Mouse (Mus musculus): ENCODE results near the gene Themis2. TPM values are rescaled to one million over a fixed set of nuclear protein-coding genes. Genes with fewer than 3 reads are reported as not detected.
"Not testable (repeated sequence)": the region's sequence is repeated elsewhere in the genome, so short reads cannot be mapped to it uniquely, and the experiment has no call there.

The Themis2 gene
- total RNA-seq, 2 experiments from 2014 or later: 9.4 to 10.7 TPM

DNA sequence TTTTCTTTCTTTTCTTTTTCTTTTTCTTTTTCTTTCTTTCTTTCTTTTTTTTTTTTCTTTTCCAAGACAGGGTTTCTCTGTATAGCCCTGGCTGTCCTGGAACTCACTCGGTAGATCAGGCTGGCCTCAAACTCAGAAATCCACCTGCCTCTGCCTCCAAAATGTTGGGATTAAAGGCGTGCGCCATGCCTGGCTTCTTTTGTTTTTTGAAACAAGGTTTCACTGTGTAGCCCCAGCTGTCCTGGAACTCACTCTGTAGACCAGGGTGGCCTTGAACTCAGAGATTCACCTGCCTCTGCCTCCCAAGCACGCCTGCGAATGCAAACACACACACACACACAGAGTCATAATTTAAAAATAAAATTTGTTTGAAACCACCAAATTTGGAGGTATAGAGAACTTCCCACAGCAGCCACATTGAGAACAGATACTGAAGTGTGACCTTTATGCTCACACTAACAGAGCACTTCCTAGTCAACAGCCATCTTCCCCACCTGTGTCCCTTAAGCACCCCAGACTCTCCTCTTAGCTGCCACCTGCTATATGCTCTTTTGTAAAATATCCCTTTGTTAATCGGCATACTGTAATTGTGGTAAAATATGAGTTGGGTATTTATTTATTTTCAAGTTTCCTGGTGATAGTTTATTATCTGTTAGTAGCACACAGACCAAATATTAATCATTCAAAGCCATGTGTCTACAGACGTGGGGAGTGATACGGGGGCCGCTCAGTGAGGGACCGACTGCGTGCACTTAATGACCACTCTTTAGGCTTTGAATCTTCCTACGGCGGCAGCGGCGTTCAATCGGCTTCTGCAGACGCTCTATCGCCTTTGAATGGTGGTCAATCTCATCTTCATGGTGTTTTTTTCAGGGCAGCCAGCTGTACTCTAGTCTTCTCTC lies 5.2 kb upstream of the Themis2 start:
- ATAC-seq (replicated peaks; ENCODE audit: low FRiP score, poor library complexity, severe bottlenecking): peak; percentile 80

DNA sequence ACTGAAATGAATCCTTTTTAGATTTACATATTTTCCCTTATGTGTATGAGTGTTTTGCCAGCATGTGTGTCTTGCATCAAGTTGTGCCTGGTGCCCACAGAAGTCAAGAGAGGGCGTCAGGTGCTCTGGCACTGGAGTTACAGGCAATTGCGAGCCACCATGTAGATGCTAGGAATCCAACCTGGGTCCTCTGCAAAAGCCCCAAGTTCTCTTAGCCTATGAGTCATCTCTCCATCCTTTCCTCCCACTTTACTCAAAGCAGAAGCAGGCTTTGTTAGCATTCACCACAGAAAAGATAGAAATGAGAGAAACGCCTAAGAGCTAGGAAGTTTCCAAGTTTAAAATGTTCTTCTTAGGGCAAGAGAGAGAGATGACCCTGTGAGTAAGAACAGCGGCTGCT lies 3.7 kb upstream of the Themis2 start:
- no peak for ATAC-seq (replicated peaks; ENCODE audit: low FRiP score, poor library complexity, severe bottlenecking)

DNA sequence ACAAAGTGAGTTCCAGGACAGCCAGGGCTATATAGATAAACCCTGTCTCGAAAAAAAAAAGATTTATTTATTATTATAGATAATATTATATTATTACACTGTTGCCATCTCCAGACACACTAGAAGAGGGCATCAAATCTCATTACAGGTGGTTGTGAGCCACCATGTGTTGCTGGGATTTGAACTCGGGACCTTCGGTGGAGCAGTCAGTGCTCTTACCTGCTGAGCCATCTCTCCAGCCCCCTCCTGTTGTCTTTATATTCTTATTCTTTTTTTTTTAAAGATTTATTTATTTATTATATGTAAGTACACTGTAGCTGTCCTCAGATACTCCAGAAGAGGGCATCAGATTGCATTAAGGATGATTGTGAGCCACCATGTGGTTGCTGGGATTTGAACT lies 2.5 kb upstream of the Themis2 start:
- ATAC-seq (replicated peaks; ENCODE audit: low FRiP score, poor library complexity, severe bottlenecking): not testable (repeated sequence)

DNA sequence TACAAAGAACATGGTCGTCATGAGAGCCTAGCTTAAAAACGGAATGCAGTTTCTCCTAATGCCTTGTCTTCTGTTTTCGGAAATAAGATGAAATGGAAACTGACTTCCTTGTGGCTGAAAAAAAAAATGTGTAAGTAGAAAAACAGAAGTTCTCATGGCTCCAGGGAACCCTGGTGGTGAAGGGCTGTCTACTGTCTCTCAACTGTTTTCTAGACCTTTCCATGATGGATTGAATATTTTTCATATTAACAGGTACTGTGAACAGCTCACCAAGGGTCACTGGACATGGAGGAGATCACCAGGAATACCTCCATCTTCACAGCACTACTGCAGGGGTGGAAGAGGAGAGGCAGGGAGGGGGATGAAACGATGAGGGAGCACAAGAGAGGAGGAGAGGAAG lies 1.8 kb upstream of the Themis2 start:
- ATAC-seq (replicated peaks; ENCODE audit: low FRiP score, poor library complexity, severe bottlenecking): no peak

DNA sequence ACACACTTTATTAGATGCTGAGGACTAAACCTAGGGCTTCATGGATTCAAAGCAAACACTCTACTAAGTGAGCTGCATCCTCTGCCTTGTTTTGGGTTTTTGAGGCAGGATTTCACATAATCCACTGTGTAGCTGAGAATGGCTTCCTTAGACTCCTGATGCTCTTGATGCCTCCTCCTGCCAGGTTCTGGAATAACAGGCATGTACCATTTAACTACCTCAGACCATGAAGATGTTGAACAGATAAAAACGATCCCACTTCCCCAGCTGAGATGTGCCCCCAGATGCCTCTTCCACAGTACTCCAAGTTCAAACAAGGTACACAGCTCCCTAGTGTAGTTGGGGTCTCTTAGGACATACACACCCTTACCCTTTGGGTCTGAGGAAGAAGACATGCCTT lies 1.3 kb upstream of the Themis2 start:
- no peak for ATAC-seq (replicated peaks; ENCODE audit: low FRiP score, poor library complexity, severe bottlenecking)

DNA sequence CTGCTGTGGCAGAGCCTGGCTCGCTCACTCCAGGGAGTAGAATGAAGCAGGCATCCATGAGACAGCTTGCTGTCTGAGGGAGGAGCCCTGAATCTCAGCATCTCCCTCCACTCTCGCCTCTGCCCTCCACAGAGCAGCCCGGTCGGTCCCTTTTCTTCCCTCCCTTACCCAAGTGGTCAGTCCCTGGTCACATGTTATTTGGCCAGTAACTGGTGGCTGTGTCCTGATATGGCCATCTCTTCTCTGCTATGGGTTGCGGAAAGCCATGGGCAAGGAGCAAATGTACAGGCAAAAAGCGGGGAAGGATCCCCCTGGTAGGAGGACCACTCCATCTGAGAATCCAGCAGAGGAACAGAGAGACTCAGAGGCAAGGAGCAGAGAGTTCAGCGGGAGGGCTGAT lies 1.0 kb downstream of the Themis2 start:
- ATAC-seq (replicated peaks; ENCODE audit: low FRiP score, poor library complexity, severe bottlenecking): no peak

DNA sequence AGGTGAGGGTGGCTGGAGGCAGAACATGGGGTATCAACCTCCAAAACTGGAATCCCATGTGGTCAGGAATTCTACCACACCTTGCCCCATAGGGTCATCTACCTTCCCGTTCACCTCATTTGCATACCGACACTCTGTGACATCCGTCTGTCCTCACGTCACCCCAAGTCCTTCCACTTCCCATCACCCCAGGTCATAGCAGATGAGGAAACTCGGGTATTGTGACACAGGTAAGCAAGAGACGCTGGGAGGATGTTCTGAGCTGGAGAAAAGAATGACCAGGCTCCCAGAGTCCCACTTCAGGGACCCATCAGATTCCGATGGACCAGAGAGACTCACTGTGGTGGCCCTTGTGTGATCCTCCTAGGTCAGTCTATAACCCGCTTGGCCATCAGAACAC lies 1.4 kb downstream of the Themis2 start:
- no peak for ATAC-seq (replicated peaks; ENCODE audit: low FRiP score, poor library complexity, severe bottlenecking)

DNA sequence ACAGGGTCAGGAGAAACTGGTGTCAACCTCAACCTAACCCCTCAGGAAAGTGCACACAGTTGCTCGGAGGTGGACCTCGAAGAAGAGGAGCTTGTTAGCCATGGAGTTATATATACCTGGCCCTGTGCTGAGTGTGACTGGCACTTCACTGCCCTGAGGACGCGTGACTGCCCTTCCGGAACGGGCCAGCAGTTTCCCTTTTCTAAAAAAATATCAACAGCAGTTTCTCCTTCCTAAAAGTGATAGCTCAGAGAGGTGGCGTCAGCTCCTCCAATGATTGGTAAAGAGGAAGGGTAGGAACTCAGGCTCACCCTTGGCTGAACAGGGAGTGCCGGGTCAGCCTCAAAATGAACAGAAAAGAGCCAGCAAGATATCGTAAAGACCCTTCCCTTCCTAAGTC lies 2.2 kb downstream of the Themis2 start:
- no peak for ATAC-seq (replicated peaks; ENCODE audit: low FRiP score, poor library complexity, severe bottlenecking)

DNA sequence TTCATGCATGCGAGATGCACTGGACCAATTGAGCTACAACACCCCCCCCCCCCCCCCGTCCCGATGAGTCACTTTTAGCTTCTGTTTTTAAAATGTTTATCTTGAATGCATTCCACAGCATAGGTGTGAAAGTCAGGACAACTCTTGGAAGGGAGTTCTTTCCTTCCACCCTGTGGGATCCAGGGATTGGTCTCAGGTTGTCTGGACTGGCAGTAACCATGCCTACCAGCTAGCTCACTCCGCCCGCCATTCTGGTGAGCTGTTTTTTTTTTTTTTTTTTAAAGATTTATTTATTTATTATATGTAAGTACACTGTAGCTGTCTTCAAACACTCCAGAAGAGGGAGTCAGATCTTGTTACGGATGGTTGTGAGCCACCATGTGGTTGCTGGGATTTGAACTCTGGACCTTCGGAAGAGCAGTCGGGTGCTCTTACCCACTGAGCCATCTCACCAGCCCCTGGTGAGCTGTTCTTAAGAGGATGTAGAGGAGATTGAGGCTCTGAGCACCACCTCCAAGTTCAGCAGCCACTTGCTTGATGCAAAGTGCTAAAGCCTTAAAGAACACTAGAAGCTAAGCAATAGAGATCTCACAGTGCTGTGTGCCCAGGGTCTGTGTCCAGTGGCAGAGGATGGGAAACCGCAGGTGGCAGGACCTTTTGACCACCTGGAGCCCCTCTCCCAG lies 2.7 kb downstream of the Themis2 start:
- not testable (repeated sequence) for ATAC-seq (replicated peaks; ENCODE audit: low FRiP score, poor library complexity, severe bottlenecking)

DNA sequence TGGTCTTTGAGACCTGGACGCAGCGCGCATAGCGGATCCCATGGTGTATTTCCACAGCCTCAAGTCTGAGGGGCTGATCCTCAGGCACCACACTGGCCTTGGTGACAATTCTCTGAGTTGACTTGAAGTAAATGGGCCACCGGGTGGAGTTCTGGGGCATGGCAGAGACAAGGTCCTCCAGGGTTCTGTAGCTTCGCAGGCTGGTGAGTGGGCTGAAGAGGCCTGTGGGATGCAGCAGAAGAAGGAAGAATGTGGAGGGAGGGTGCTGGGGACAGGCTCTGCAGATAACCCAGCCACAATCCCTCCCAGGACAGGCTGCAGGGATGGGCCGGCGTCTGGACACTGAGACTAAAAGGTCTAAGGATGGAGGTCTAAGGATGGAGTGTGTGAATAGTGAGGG lies 6.5 kb downstream of the Themis2 start:
- ATAC-seq (replicated peaks; ENCODE audit: low FRiP score, poor library complexity, severe bottlenecking): 0 out of 2 replicates have a peak, but pooled peaks have one; percentile 44

DNA sequence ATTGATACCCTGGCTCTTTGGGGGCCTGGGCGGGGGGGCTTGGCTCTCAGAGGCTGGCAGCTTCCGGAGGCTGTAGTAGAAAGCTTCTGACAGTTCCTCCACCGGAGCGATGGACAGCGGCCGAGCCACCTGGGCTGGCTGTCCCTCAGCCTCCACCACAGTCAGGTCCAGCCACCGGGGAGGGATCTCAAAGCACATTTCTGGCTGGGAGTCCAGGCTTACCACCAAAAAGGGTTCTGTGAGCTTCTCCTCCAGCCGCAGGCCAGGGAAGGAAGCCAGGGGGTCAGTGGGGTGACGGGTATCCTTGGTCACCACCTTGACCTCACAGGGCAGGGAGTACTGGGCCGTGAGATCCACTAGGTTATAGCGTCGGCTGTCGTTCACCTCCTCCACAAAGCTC lies 11.0 kb downstream of the Themis2 start:
- ATAC-seq (replicated peaks; ENCODE audit: low FRiP score, poor library complexity, severe bottlenecking): no peak

DNA sequence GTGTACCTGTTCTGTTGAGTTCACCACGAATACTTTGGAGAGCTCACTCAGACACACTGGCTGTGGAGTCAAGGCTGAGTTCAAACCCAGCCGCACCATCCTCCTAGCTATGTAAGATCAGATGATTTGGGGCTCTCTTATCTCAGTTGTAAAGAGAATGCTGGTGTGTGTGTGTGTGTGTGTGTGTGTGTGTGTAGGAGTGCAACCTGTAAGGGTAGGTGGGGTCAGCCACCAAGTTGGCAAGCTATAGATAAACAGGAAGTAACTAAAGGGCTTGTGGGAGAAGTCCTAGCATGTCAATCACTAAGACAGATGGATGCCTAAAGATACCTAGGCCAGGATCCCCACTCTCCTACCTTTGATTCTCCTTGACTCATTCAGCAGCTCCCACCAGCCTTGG lies 12.5 kb downstream of the Themis2 start:
- no peak for ATAC-seq (replicated peaks; ENCODE audit: low FRiP score, poor library complexity, severe bottlenecking)

DNA sequence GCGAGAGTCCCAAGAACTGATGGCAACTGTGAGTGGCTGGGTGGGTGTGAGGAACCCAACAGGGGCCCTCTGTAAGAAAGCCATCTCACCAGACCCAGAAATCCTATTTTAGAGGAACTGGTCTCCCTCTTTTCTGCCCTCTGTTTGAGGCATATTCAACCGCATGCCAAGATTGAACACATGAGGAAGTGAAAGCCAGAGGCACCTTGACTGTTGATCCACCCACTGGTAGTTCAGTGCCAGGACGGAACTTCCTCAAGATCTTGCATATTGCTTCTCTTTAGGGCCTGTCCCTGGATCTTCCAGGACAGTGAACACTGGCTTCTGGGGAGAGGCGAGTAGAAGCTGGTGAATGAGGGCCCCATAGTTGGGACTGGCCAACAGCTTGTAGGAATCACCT lies 15.9 kb downstream of the Themis2 start:
- ATAC-seq (replicated peaks; ENCODE audit: low FRiP score, poor library complexity, severe bottlenecking): no peak

DNA sequence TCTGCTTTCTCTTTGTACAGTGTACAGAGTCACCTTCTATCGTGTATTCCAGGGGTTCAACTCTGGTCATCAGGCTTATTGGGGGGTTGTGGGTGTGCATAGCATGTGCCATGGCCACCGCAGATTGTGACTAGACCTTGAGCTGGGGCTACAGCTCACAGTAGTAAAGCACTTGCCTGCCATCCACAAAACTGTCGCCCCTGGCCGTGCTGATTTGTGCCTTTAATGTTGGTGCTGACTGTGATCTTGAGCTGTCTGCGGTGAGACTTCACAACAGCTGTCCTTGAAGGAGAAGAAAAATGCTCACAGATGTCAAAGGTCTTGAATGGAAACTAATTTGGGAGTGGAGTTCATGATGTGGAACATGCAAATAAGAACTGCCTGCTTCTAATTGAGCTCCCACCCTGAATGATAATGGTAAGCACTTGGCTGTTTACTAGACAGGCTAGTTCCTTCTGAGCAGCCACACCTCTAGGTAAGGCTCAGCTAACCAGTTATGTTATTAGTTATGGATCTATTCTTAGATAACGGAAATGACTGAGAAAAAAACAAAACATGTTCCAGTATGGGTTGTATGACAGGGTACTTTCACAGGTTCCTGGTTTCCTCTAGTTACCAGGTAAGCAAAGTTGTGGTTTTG lies 17.5 kb downstream of the Themis2 start:
- ATAC-seq (replicated peaks; ENCODE audit: low FRiP score, poor library complexity, severe bottlenecking): no peak

DNA sequence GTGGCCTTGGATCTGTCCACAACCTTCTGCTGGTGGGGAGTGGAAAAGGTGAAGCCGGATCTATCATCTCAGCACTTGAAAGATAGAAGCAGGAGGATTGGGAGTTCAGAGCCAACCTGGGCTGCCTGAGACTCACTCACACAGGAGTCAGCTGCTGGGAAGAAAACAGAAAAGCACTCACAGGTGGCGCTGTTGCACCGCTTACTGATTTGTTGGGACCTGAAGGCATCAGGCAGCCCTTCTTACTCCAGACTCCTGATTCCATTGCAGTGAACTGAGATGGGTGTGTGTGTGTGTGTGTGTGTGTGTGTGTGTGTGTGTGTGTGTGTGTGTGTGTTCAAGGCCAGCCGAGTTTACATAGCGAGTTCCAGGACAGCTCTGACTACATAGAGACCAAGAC lies 19.4 kb downstream of the Themis2 start:
- ATAC-seq (replicated peaks; ENCODE audit: low FRiP score, poor library complexity, severe bottlenecking): peak; percentile 78

DNA sequence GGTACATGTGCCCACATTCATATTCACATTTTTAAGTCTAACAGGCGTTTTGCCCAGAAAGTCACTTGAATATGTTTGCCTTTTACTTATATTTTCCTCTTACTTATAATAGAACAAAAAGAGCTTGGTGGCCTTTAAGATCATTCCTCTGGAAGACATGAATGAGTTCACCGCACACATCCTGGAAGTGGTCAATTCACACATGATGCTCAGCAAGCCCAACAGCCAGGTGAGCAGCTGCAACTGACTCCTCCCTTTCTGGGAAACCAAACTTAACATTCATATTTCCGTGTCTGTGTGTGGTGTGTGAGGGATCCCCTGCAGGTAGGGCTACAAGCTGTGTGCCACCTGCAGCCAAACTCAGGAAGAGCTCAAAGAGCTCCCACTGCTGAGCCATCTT lies 21.3 kb downstream of the Themis2 start:
- no peak for ATAC-seq (replicated peaks; ENCODE audit: low FRiP score, poor library complexity, severe bottlenecking)

DNA sequence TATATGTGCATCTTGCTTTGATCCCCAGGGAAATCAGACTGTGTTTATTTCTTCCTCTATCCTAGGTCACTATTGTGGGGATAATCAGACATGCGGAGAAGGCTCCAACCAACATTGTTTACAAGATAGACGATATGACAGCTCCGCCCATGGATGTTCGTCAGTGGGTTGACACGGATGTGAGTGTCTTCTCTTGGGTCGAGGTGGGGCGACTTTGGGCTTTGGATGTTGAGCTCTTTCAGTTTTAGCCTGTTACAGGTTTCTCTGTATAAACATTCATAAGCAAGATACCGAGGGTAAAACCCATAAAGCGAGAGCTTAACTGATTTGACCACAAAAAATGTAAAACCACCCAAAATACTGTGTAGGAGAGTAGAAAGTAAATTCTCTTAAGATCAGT lies 24.4 kb downstream of the Themis2 start:
- ATAC-seq (replicated peaks; ENCODE audit: low FRiP score, poor library complexity, severe bottlenecking): no peak

DNA sequence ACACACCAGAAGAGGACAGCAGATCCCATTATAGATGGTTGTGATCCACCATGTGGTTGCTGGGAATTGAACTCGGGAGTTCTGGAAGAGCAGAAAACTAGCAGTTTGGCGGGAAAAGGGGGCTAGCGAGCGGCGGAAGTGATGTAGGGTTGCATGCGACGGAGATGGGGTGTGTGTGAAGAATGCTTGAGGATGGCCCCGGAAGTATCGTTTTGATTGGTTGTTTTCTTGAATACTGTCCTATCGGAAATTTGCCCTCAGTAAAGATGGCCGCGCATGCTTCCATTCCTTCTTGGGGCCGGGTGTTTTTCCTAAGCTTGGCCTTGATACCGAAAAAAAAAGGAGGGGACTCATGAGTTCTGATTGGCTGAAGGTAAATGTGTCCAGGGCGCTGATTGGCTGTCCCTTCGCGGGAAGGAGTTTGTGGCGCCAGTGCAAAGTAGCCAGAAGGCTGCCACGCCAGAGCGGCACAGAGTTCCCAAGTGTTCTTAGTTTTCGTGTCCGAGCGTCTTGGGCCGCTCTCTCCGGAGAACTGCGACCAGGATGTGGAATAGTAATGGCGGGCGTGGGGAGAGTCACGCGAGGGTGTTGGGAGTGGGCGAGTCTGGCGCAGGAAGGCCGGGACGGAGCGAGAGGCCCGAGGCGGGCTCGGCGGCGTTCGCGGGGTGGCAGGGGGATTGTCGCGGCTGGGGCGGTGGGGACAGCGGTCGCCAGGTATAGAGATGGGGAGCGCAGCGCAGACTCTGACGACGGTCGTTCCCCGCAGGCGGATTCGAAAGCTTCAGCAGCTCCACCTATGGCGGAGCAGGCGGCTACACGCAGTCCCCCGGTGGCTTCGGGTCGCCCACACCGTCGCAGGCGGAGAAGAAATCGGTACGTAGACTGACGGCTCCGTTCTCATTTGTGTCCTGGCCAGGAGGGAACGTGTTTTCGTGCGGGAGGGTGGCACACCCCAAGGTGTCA lies 28.0 kb downstream of the Themis2 start, which contains the start of gene Rpa2:
Rpa2 (plus strand) TSS at position 419 of the 963 bp plus-strand sequence.
- peak; percentile 96 for ATAC-seq (replicated peaks; ENCODE audit: low FRiP score, poor library complexity, severe bottlenecking)

DNA sequence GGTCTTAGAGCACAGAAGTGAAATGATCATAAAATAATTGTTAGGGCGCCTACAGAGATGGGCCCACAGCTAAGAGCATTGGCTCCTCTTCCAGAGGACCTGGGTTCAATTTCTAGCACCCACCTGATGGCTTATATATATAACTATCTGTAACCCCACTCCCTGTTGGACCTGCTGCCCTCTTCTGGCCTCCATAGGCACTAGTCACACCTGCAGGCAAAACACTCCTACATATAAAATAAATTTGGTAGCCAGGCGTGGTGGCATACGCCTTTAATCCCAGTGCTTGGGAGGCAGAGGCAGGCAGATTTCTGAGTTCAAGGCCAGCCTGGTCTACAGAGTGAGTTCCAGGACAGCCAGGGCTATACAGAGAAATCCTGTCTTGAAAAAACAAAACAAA lies 33.1 kb downstream of the Themis2 start:
- not testable (repeated sequence) for ATAC-seq (replicated peaks; ENCODE audit: low FRiP score, poor library complexity, severe bottlenecking)

DNA sequence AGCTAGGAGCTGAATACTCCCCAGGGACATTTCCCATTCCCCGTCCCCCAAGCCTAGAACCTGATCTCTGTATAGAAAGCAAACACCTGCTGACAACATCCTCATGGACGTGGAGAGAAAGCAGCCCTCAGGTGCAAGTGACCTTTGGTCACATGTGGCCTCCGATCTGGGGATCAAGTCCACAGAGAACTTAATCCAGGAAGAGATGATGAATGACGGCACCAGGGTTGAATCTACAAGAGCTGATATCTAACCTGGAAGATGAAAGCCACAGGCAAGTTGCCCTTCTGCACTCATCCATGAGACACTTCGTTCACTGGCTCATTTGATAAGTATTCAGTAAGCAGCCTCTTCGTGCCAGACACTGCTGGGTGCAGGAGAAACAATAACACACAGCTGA lies 33.6 kb downstream of the Themis2 start:
- ATAC-seq (replicated peaks; ENCODE audit: low FRiP score, poor library complexity, severe bottlenecking): no peak
